Mouse (Mus musculus) heart, embryonic 14.5 days (tissue): ENCODE measurements around the gene D930007J09Rik. TPM values are rescaled to one million over a fixed set of nuclear protein-coding genes. Genes with fewer than 3 reads are reported as not detected.

Experiments used
- ATAC-seq: fragments of 200-750 bp; cut with Nextera tagmentation; 2 replicates; pipeline ENCODE4 v1.8.0; 2017; ENCODE audit warnings: low read depth, moderate TSS enrichment; ENCODE audit not compliant: insufficient number of reproducible peaks, insufficient read depth, low FRiP score
- H3K27ac ChIP-seq, 2 experiments: fragments of 200-500 bp in 1 of 2; fragments of 300-500 bp in 1 of 2; sonication (generic) in 1 of 2; replicated peaks in 1 of 2; 2 replicates each; pipeline ENCODE4 v1.5.1; 2012 to 2014; ENCODE audit warnings: low read depth in 2 of 2, low read length in 2 of 2, control low read depth in 1 of 2, mild to moderate bottlenecking in 1 of 2, mixed read lengths in 1 of 2; ENCODE audit not compliant: control insufficient read depth in 1 of 2, insufficient read depth in 1 of 2
- H3K27me3 ChIP-seq: fragments of 300-500 bp; sonication (generic); 2 replicates; pipeline ENCODE4 v1.6.1; 2014; ENCODE audit warnings: mild to moderate bottlenecking, low read length, control low read depth; ENCODE audit not compliant: control insufficient read depth, insufficient read depth
- H3K36me3 ChIP-seq: fragments of 300-500 bp; sonication (generic); 2 replicates; pipeline ENCODE4 v1.6.1; 2014; ENCODE audit warnings: mild to moderate bottlenecking, control low read depth, low read length, mixed read lengths; ENCODE audit not compliant: control insufficient read depth, insufficient read depth
- H3K4me1 ChIP-seq, 2 experiments: fragments of 200-500 bp in 1 of 2; fragments of 300-500 bp in 1 of 2; sonication (generic) in 1 of 2; 2 replicates each; pipeline ENCODE4 v1.6.1; 2012 to 2014; ENCODE audit warnings: low read length in 2 of 2, control low read depth in 1 of 2, mixed read lengths in 1 of 2; ENCODE audit not compliant: control insufficient read depth in 2 of 2, insufficient read depth in 2 of 2
- H3K4me2 ChIP-seq: fragments of 300-500 bp; sonication (generic); 2 replicates; pipeline ENCODE4 v1.6.1; 2014; ENCODE audit warnings: mild to moderate bottlenecking, low read length
- H3K4me3 ChIP-seq, 2 experiments: fragments of 200-500 bp in 1 of 2; fragments of 300-500 bp in 1 of 2; sonication (generic) in 1 of 2; 2 replicates each; pipeline ENCODE4 v1.5.1; 2012 to 2014; ENCODE audit warnings: low read length in 2 of 2, mild to moderate bottlenecking in 2 of 2, control low read depth in 1 of 2, low read depth in 1 of 2, moderate library complexity in 1 of 2; ENCODE audit not compliant: control insufficient read depth in 1 of 2, insufficient read depth in 1 of 2
- H3K9ac ChIP-seq: fragments of 300-500 bp; sonication (generic); 2 replicates; pipeline ENCODE4 v1.6.1; 2014; ENCODE audit warnings: mild to moderate bottlenecking, low read length
- H3K9me3 ChIP-seq: fragments of 300-500 bp; sonication (generic); 2 replicates; pipeline ENCODE4 v1.6.1; 2016; ENCODE audit warnings: low read length, control low read depth; ENCODE audit not compliant: control insufficient read depth
- WGBS: fragments of 180-500 bp; shearing (Covaris S2); extraction: QIAGEN DNeasy Blood & Tissue Kit; methylation state at CpG from one replicate; pipeline ENCODE4 v1.1.7; 2014; 5-methylcytosine and 5-hydroxymethylcytosine counted together
- polyA plus RNA-seq: library from polyadenylated mRNA; unstranded; fragments of >200 nt; fragmentation: Nextera tagmentation; extraction: Ambion mirVana; gene quantifications from 2 replicates; pipeline ENCODE4 v1.2.1, GENCODE M21; 2014

Gene D930007J09Rik
- polyA plus RNA-seq: not detected in 2 replicates

GRCm38 (mm10) chr13:32802259-32803081 is at the start of gene D930007J09Rik:
TSS of gene D930007J09Rik (minus strand) at chr13:32802849.
- Histone ChIP-seq H3K27ac (peak within 1 kb of the TSS; percentile 23 to 71), H3K36me3 (peaks cover 19% of the 10 kb centered on the region), H3K4me1 (peaks cover 0 to 25% of the 10 kb centered on the region in 2 experiments; a peak in 3 of 4 replicates), H3K27me3 (no peaks in the 10 kb centered on the region), H3K4me3 (peak within 1 kb of the TSS; percentile 75 to 86), H3K9me3 (no peaks in the 10 kb centered on the region), H3K4me2 (peak within 1 kb of the TSS; percentile 92), H3K9ac (peak within 1 kb of the TSS; percentile 89)
- ATAC-seq: peak; percentile 39
- WGBS: under 1% methylated on average over 83 of the region's 95 CpGs

GRCm38 (mm10) chr13:32851967-32852366 is 49.3 kb upstream of the D930007J09Rik start:
- Histone ChIP-seq H3K27me3 (no peaks in the 10 kb centered on the region), H3K9me3 (no peaks in the 10 kb centered on the region), H3K27ac (no peak overlapping the region), H3K4me1 (peaks cover 8 to 15% of the 10 kb centered on the region in 2 experiments; a peak in 3 of 4 replicates), H3K4me3 (no peak overlapping the region), H3K36me3 (no peaks in the 10 kb centered on the region), H3K9ac (no peak overlapping the region), H3K4me2 (no peak overlapping the region)
- 10% methylated on average over 7 of the region's 7 CpGs for WGBS
- no peak for ATAC-seq

GRCm38 (mm10) chr13:32850668-32851404 is 48.2 kb upstream of the D930007J09Rik start, which contains the start of gene Serpinb1a:
TSS of gene Serpinb1a (minus strand) at chr13:32851185.
- 57% methylated on average over 10 of the region's 10 CpGs for WGBS
- ATAC-seq: peak; percentile 59; the same call in 1 of the 2 replicates
- Histone ChIP-seq H3K27ac (no peak within 1 kb of the TSS), H3K27me3 (no peaks in the 10 kb centered on the region), H3K4me3 (no peak within 1 kb of the TSS), H3K36me3 (no peaks in the 10 kb centered on the region), H3K9me3 (no peaks in the 10 kb centered on the region), H3K9ac (no peak within 1 kb of the TSS), H3K4me1 (peaks cover 8 to 15% of the 10 kb centered on the region in 2 experiments; a peak in 3 of 4 replicates), H3K4me2 (peak within 1 kb of the TSS; percentile 36)

DNA sequence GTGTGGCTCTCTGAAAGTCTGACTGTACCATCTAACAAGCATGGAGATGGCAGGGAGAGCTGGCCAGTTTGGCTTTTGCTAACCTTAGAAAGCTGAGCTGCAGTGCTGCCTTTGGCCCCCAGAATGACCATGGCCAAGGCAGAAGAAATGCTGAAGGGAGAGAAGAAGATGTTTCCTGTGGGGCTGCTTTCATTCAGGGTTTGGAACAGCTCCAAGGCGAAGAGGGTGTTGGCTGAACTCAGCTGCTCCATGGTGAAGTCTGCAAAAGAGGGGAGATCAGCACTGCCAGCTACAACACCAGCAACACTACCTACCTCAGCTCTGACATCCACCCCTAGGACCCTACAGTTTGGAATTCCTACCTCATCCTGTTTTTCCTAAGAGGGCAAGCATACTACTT is 47.5 kb upstream of the D930007J09Rik start:
- no peak overlapping the region for H3K27ac ChIP-seq
- 33% methylated on average over 1 of the region's 1 CpGs for WGBS
- H3K36me3 ChIP-seq: no peaks in the 10 kb centered on the region
- no peak overlapping the region for H3K4me3 ChIP-seq
- H3K27me3 ChIP-seq: no peaks in the 10 kb centered on the region
- H3K4me2 ChIP-seq: no peak overlapping the region
- H3K9me3 ChIP-seq: no peaks in the 10 kb centered on the region
- peaks cover 8 to 15% of the 10 kb centered on the region in 2 experiments; a peak in 3 of 4 replicates for H3K4me1 ChIP-seq
- no peak for ATAC-seq
- no peak overlapping the region for H3K9ac ChIP-seq

DNA sequence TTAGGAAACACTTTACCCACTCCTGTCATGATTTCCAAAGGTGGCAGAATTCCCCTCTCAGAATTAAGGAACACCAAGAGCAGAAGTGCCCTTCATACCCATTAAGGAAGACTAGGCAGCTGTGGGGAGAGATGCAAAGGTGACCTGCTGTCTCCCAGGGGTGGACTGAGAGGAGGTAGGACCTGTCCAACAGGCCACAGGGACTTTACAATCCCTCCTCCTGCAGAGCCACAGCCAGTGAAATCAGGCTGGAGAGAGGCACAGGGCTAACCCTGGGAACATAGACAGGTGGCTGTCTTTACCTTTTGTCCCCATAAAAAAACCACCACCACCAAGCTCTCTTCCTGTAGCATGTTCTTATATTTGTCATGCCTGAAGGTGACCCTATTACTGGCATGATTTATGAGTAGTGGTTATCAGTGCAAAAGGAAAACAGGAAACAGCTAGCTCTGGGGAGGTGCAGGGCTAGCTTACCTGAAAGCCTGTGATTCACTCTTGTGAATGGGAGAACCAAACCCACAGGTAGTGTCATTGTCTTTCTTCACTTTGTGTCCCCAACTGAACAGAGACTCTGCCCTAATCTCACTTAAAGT is 47.0 kb upstream of the D930007J09Rik start:
- no peak overlapping the region for H3K27ac ChIP-seq
- H3K27me3 ChIP-seq: no peaks in the 10 kb centered on the region
- H3K36me3 ChIP-seq: no peaks in the 10 kb centered on the region
- no peak overlapping the region for H3K4me3 ChIP-seq
- no peaks in the 10 kb centered on the region for H3K9me3 ChIP-seq
- peaks cover 8 to 15% of the 10 kb centered on the region in 2 experiments; a peak in 3 of 4 replicates for H3K4me1 ChIP-seq
- H3K9ac ChIP-seq: no peak overlapping the region
- no peak for ATAC-seq
- no peak overlapping the region for H3K4me2 ChIP-seq

DNA sequence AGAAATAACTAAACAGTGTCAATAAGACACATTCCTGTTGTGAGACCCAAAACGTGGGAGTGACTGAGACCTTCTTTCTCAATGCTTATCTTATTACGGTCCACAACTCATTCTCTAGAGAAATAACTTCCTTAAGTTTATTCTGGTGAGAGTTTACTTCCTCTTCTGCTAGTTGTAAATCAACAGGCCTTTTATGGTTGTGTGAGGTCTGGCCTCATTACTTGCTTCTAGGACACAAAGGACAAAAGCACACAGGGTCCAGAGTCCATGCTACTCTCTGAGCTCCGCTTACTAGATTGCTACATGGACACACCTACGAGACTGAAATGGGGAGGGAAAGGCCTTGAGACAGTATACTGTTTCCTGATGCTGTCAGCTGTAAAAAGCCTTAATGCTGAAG is 46.4 kb upstream of the D930007J09Rik start:
- Histone ChIP-seq H3K36me3 (no peaks in the 10 kb centered on the region), H3K9ac (no peak overlapping the region), H3K4me2 (no peak overlapping the region), H3K9me3 (no peaks in the 10 kb centered on the region), H3K4me3 (no peak overlapping the region), H3K27ac (no peak overlapping the region), H3K27me3 (no peaks in the 10 kb centered on the region), H3K4me1 (peaks cover 8 to 15% of the 10 kb centered on the region in 2 experiments; a peak in 3 of 4 replicates)
- no peak for ATAC-seq
- 57% methylated on average over 4 of the region's 4 CpGs for WGBS

DNA sequence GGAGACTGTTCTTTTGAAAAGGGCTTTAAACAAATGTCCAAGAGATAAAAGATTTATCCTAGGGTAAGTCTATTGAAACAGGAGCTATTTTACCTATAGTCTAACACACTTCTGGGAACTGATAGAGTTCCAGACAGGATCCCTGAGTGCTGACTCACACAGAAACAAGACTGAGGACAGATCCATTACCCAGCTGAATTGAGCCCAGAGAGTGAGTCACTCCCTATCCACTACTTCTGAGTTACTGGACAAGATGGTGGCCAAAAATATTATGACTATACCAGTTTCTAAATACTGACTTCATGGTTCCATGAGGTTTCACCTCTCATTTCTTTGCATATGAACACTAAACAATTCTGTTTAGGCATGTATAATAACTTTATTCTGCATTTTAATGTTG is 43.6 kb upstream of the D930007J09Rik start:
- Histone ChIP-seq H3K27ac (no peak overlapping the region), H3K4me2 (no peak overlapping the region), H3K27me3 (no peaks in the 10 kb centered on the region), H3K4me1 (peaks cover 8 to 10% of the 10 kb centered on the region in 2 experiments; a peak in 3 of 4 replicates), H3K4me3 (no peak overlapping the region), H3K9ac (no peak overlapping the region), H3K9me3 (no peaks in the 10 kb centered on the region), H3K36me3 (no peaks in the 10 kb centered on the region)
- ATAC-seq: no peak
